Comparison of ENCODE assay signal across 8 mouse cellular contexts in genomic region chr11:85525501-85525885, GRCm38 (mm10).
A peak's percentile ranks its signal among the peaks of the same experiment; 100 is the strongest.
DNase-seq lines count a peak whose midpoint lies in the region; ATAC-seq and TF ChIP-seq lines count a peak whose summit lies in the region.

No protein-coding gene starts in this region.

- no peaks in the 10 kb centered on the region for H3K36me3 ChIP-seq in liver, adult 2 months (ENCODE audit: control insufficient read depth, insufficient read depth, low read length)
- no peaks in the 10 kb centered on the region for H3K36me3 ChIP-seq in intestine, embryonic 15.5 days
- no peaks in the 10 kb centered on the region for H3K36me3 ChIP-seq in neural tube, embryonic 13.5 days

- H3K27ac ChIP-seq in liver, adult 2 months (replicated peaks; ENCODE audit: insufficient read depth, low read depth, low read length), result peak overlapping the region; percentile 96
- H3K27ac ChIP-seq in intestine, embryonic 15.5 days, result 0 out of 2 replicates have a peak overlapping the region, but pooled peaks have one; percentile 5
- 0 out of 2 replicates have a peak overlapping the region, but pooled peaks have one; percentile 30 for H3K27ac ChIP-seq in neural tube, embryonic 13.5 days (replicated peaks)

- ATAC-seq in intestine, embryonic 15.5 days, result no peak
- ATAC-seq in neural tube, embryonic 13.5 days (ENCODE audit: low read depth), result no peak

- peak overlapping the region; percentile 60 for H3K9ac ChIP-seq in liver, adult 2 months (ENCODE audit: low read depth, low read length)
- H3K9ac ChIP-seq in intestine, embryonic 15.5 days, result no peak overlapping the region
- no peak overlapping the region; the same call in 1 of the 2 replicates for H3K9ac ChIP-seq in neural tube, embryonic 13.5 days

- WGBS in liver, adult 2 months, result 71% methylated on average over 10 of the region's 10 CpGs
- WGBS in intestine, embryonic 15.5 days, result 39% methylated on average over 10 of the region's 10 CpGs
- 42% methylated on average over 10 of the region's 10 CpGs for WGBS in neural tube, embryonic 13.5 days

- no peaks in the 10 kb centered on the region for H3K9me3 ChIP-seq in intestine, embryonic 15.5 days
- H3K9me3 ChIP-seq in neural tube, embryonic 13.5 days, result no peaks in the 10 kb centered on the region

- TF ChIP-seq POLR2A in liver, adult 2 months (IDR thresholded peaks at IDR 0.05; ENCODE audit: extremely low read depth, insufficient read depth, low read length), result no peak

- peaks cover 4% of the 10 kb centered on the region; the same call in 1 of the 2 replicates for H3K4me1 ChIP-seq in liver, adult 2 months (ENCODE audit: control insufficient read depth, insufficient read depth, low read length)
- H3K4me1 ChIP-seq in intestine, embryonic 15.5 days (replicated peaks), result peaks cover 25% of the 10 kb centered on the region
- H3K4me1 ChIP-seq in neural tube, embryonic 13.5 days (replicated peaks), result peaks cover 43% of the 10 kb centered on the region

- peak overlapping the region; percentile 45 for H3K4me2 ChIP-seq in intestine, embryonic 15.5 days (replicated peaks)
- H3K4me2 ChIP-seq in neural tube, embryonic 13.5 days, result peak overlapping the region; percentile 62; the same call in 1 of the 2 replicates

- no peaks in the 10 kb centered on the region for H3K79me2 ChIP-seq in liver, adult 2 months (ENCODE audit: control insufficient read depth, insufficient read depth, low read length)

- TF ChIP-seq CTCF in liver, adult 2 months (IDR thresholded peaks at IDR 0.05; ENCODE audit: low read depth, low read length), result no peak

- DNase-seq in embryo, embryonic 11 days, result peak; percentile 36
- no peak for DNase-seq in embryo, embryonic 9.5 days (ENCODE audit: extremely low spot score)
- DNase-seq in liver, adult 2 months (ENCODE audit: extremely low read depth, low read depth, low spot score), result no peak
- DNase-seq in liver, result no peak
- no peak for DNase-seq in right cerebral cortex, postnatal 36 days (ENCODE audit: low spot score in 2 of 2)
- no peak for DNase-seq in frontal cortex, postnatal 25 days (ENCODE audit: low spot score in 2 of 2)

- no peaks in the 10 kb centered on the region for H3K27me3 ChIP-seq in liver, adult 2 months (ENCODE audit: control insufficient read depth, insufficient read depth, low read length)
- 0 out of 2 replicates have a peak, but pooled peaks cover 3% of the 10 kb centered on the region for H3K27me3 ChIP-seq in intestine, embryonic 15.5 days (replicated peaks)
- peaks cover 27% of the 10 kb centered on the region for H3K27me3 ChIP-seq in neural tube, embryonic 13.5 days

- H3K4me3 ChIP-seq in liver, adult 2 months (ENCODE audit: insufficient read depth, low read depth, low read length), result no peak overlapping the region
- no peak overlapping the region for H3K4me3 ChIP-seq in intestine, embryonic 15.5 days (replicated peaks)
- H3K4me3 ChIP-seq in neural tube, embryonic 13.5 days, result no peak overlapping the region

Comparison
In these comparisons a context has a peak if more than half of its experiments do, and no peak if none do; other contexts are left out.
1. H3K27ac ChIP-seq: peak in every context shown above with its lines; median percentile 96 in liver, adult 2 months; 30 in neural tube, embryonic 13.5 days; 5 in intestine, embryonic 15.5 days.